7 mouse cellular contexts compared by ENCODE assay signal in genomic region chr17:83903467-83903866, GRCm38 (mm10). TPM values are rescaled to one million over a fixed set of nuclear protein-coding genes. Genes with fewer than 3 reads are reported as not detected.
DNase-seq lines count a peak whose midpoint lies in the region; ATAC-seq and TF ChIP-seq lines count a peak whose summit lies in the region.

No protein-coding gene starts in this region.

- 0 out of 2 replicates have a peak overlapping the region, but pooled peaks have one; percentile 19 for H3K27ac ChIP-seq in intestine, embryonic 16.5 days (ENCODE audit: low read length)
- no peak overlapping the region for H3K27ac ChIP-seq in midbrain, embryonic 12.5 days (replicated peaks)
- H3K27ac ChIP-seq in small intestine, adult 2 months (ENCODE audit: insufficient read depth, low read depth, low read length) = no peak overlapping the region

- peak; percentile 64 to 74 for DNase-seq in adrenal gland, adult 18-20 months (ENCODE audit: low spot score in 2 of 2)
- peak; percentile 61 to 72 for DNase-seq in cerebellum, postnatal 4 days (ENCODE audit: low spot score in 2 of 2)
- peak; percentile 79 for DNase-seq in gastrocnemius, adult 18-20 months (ENCODE audit: low spot score)
- DNase-seq in left cerebral cortex, postnatal 36 days (ENCODE audit: low spot score in 2 of 2) = peak; percentile 55 to 63

- 1% methylated on average over 7 of the region's 7 CpGs for WGBS in intestine, embryonic 16.5 days
- 4% methylated on average over 7 of the region's 7 CpGs for WGBS in midbrain, embryonic 12.5 days
- 1% methylated on average over 7 of the region's 7 CpGs for WGBS in small intestine, adult 2 months

- intact Hi-C loops in left cerebral cortex, postnatal 36 days (cut with DNase I) = loop anchor here (2.0 to 5.0 kb wide), 4 partner anchors 69 to 481 kb away; no protein-coding TSS in a partner anchor

- no peak overlapping the region; the same call in 1 of the 2 replicates for H3K9ac ChIP-seq in intestine, embryonic 16.5 days (ENCODE audit: low read depth, low read length)
- H3K9ac ChIP-seq in midbrain, embryonic 12.5 days (replicated peaks) = no peak overlapping the region

- peaks cover 12% of the 10 kb centered on the region for H3K4me1 ChIP-seq in intestine, embryonic 16.5 days (ENCODE audit: control insufficient read depth, insufficient read depth, low read length)
- no peaks in the 10 kb centered on the region for H3K4me1 ChIP-seq in midbrain, embryonic 12.5 days
- H3K4me1 ChIP-seq in small intestine, adult 2 months (ENCODE audit: control insufficient read depth, insufficient read depth, insufficient read length, low read length) = peaks cover 4% of the 10 kb centered on the region; the same call in 1 of the 2 replicates

- H3K4me3 ChIP-seq in intestine, embryonic 16.5 days (ENCODE audit: low read length) = no peak overlapping the region
- H3K4me3 ChIP-seq in midbrain, embryonic 12.5 days = no peak overlapping the region
- no peak overlapping the region for H3K4me3 ChIP-seq in small intestine, adult 2 months (ENCODE audit: low read depth, low read length)

- no peak overlapping the region for H3K4me2 ChIP-seq in intestine, embryonic 16.5 days (ENCODE audit: low read depth, low read length)
- no peak overlapping the region for H3K4me2 ChIP-seq in midbrain, embryonic 12.5 days (replicated peaks)

- no peaks in the 10 kb centered on the region for H3K9me3 ChIP-seq in intestine, embryonic 16.5 days (ENCODE audit: control insufficient read depth, low read length)
- no peaks in the 10 kb centered on the region for H3K9me3 ChIP-seq in midbrain, embryonic 12.5 days

- no peaks in the 10 kb centered on the region for H3K36me3 ChIP-seq in intestine, embryonic 16.5 days (ENCODE audit: control insufficient read depth, insufficient read depth, low read length)
- no peaks in the 10 kb centered on the region for H3K36me3 ChIP-seq in midbrain, embryonic 12.5 days
- H3K36me3 ChIP-seq in small intestine, adult 2 months (ENCODE audit: control insufficient read depth, insufficient read depth, low read length) = no peaks in the 10 kb centered on the region

- TF ChIP-seq POLR2A in small intestine, adult 2 months (IDR thresholded peaks at IDR 0.05; ENCODE audit: low read depth, low read length) = no peak

- peak; percentile 94; the same call in 1 of the 2 replicates for TF ChIP-seq CTCF in small intestine, adult 2 months (IDR thresholded peaks at IDR 0.05; ENCODE audit: extremely low read depth, insufficient read length, insufficient replicate concordance, low read depth, low read length)

- peak; percentile 73 for ATAC-seq in intestine, embryonic 16.5 days
- peak; percentile 47; the same call in 1 of the 2 replicates for ATAC-seq in midbrain, embryonic 12.5 days (ENCODE audit: low FRiP score, low read depth)

- H3K27me3 ChIP-seq in intestine, embryonic 16.5 days (replicated peaks; ENCODE audit: control insufficient read depth, insufficient read depth, low read length) = no peaks in the 10 kb centered on the region
- H3K27me3 ChIP-seq in midbrain, embryonic 12.5 days = 0 out of 2 replicates have a peak, but pooled peaks cover 4% of the 10 kb centered on the region
- H3K27me3 ChIP-seq in small intestine, adult 2 months (ENCODE audit: control insufficient read depth, insufficient read depth, low read length) = no peaks in the 10 kb centered on the region

RNA-seq across cellular contexts. Expression of gene Haao, which starts 55.7 kb away (rescaled TPM):
- 1 to 10 TPM in 1 of 2 experiments, under 1 TPM in 1; 0.56 to 1.6 TPM for total RNA-seq in adrenal gland, adult 18-20 months (2021)
- under 1 TPM in 1 of 2 experiments, not detected in 1; 0.38 TPM for total RNA-seq in gastrocnemius, adult 18-20 months (2021)
- polyA plus RNA-seq in intestine, embryonic 16.5 days (2015; fragmentation: Nextera tagmentation; extraction: Ambion mirVana) = 1.5 and 2.3 TPM in 2 replicates
- under 1 TPM in 1 of 2 experiments, not detected in 1; 0.25 TPM for total RNA-seq in left cerebral cortex, postnatal 36 days (2021)
- 0.26 TPM in 1 of 2 replicates, not detected in the other for polyA plus RNA-seq in midbrain, embryonic 12.5 days (2016; fragmentation: Nextera tagmentation; extraction: Ambion mirVana)
- polyA plus RNA-seq in small intestine, adult 2 months (2012; rRNA removed) = 2.7 and 5.8 TPM in 2 replicates
